Mouse (Mus musculus) heart, adult 2 months (tissue): ENCODE data around the gene Mettl16. TPM values are rescaled to one million over a fixed set of nuclear protein-coding genes. Genes with fewer than 3 reads are reported as not detected.

Experiments
- DNase-seq, 2 experiments: peaks; one replicate each; pipeline ENCODE4 v3.0.0; 2021
- H3K27ac ChIP-seq: fragments of 200-600 bp; 2 replicates; pipeline ENCODE4 v1.8.1; 2022
- H3K27me3 ChIP-seq: fragments of 200-500 bp; 2 replicates; pipeline ENCODE4 v1.6.1; 2012; ENCODE audit warnings: mild to moderate bottlenecking, low read length, inconsistent platforms, mixed read lengths; ENCODE audit not compliant: control insufficient read depth, insufficient read depth
- H3K36me3 ChIP-seq: fragments of 200-500 bp; 2 replicates; pipeline ENCODE4 v1.6.1; 2012; ENCODE audit warnings: low read length, inconsistent platforms; ENCODE audit not compliant: control insufficient read depth, insufficient read depth
- H3K4me1 ChIP-seq: fragments of 200-500 bp; 2 replicates; pipeline ENCODE4 v1.6.1; 2011; ENCODE audit warnings: low read length; ENCODE audit not compliant: control insufficient read depth, insufficient read depth
- H3K4me3 ChIP-seq: fragments of 200-600 bp; 2 replicates; pipeline ENCODE4 v1.8.1; 2022
- H3K79me2 ChIP-seq: fragments of 200-500 bp; replicated peaks from 2 replicates; pipeline ENCODE4 v1.6.1; 2012; ENCODE audit warnings: mild to moderate bottlenecking, inconsistent platforms, low read length, moderate library complexity, mixed read lengths; ENCODE audit not compliant: control insufficient read depth, insufficient read depth
- H3K9ac ChIP-seq: fragments of 200-500 bp; 2 replicates; pipeline ENCODE4 v1.6.1; 2012; ENCODE audit warnings: low read depth, mild to moderate bottlenecking, control low read depth, inconsistent platforms, low read length, mixed read lengths
- CTCF ChIP-seq: fragments of 200-600 bp; IDR thresholded peaks from 2 replicates; pipeline ENCODE4 v1.8.1; 2022; ENCODE audit warnings: antibody characterized with exemption, mild to moderate bottlenecking, moderate library complexity
- EP300 ChIP-seq: fragments of 200-500 bp; IDR thresholded peaks from 2 replicates; pipeline ENCODE4 v1.6.1; 2011; ENCODE audit warnings: low read depth, low read length, control low read depth; ENCODE audit not compliant: insufficient read depth
- POLR2A ChIP-seq: fragments of 200-500 bp; IDR thresholded peaks from 2 replicates; pipeline ENCODE4 v1.6.1; 2011; ENCODE audit warnings: mild to moderate bottlenecking, low read depth, low read length, control low read depth; ENCODE audit not compliant: insufficient read depth
- WGBS: fragments of 180-500 bp; shearing (Covaris S2); methylation state at CpG from one replicate; pipeline ENCODE4 v1.1.7; 2018; 5-methylcytosine and 5-hydroxymethylcytosine counted together
- intact Hi-C: fragments of 180-260 bp; cut with DNase I; formaldehyde crosslinking; loops from one replicate; pipeline ENCODE4 v1.15.1; 2025
- long read RNA-seq: library from polyadenylated mRNA; stranded (forward); transcript quantifications from one replicate; pipeline ENCODE4 v2.0.0, GENCODE M21; 2021
- polyA plus RNA-seq: library from polyadenylated mRNA; depleted of rRNA; stranded (reverse); fragments of >200 nt; gene quantifications from 2 replicates; pipeline ENCODE4 v1.2.3, GENCODE M21; 2012; rRNA removed
- total RNA-seq, 2 experiments: library from RNA; stranded (reverse); gene quantifications; 2 replicates each; pipeline ENCODE4 v1.2.3; 2021

Gene Mettl16
- total RNA-seq (10 to 100 TPM; 16.3 to 17.8 TPM), polyA plus RNA-seq (2.8 and 4.6 TPM in 2 replicates)
- long read RNA-seq, full-length matches to known transcripts: 11 of 15 reads
- long read RNA-seq, partial matches to known transcripts: 0 of 15 reads
- long read RNA-seq, other reads (novel, unspliced or antisense): 4 of 15 reads

GRCm38 (mm10) chr11:74770595-74771207 lies at the start of gene Mettl16:
Mettl16 (plus strand) TSS chr11:74770830.
- intact Hi-C loops: loop anchor here (2.0 kb wide), 1 partner anchor 46 kb away; the partner anchor contains the start of gene Pafah1b1
- no peaks in the 10 kb centered on the region for H3K27me3 ChIP-seq
- H3K4me1 ChIP-seq: peaks cover 4% of the 10 kb centered on the region
- H3K4me3 ChIP-seq: peak within 1 kb of the TSS; percentile 86
- TF ChIP-seq EP300: 0 out of 2 replicates have a peak, but pooled peaks have one; percentile 59
- TF ChIP-seq POLR2A: peak; percentile 88
- TF ChIP-seq CTCF: no peak
- H3K9ac ChIP-seq: peak within 1 kb of the TSS; percentile 65
- no peaks in the 10 kb centered on the region for H3K36me3 ChIP-seq
- DNase-seq: peak; percentile 89 to 93
- under 1% methylated on average over 43 of the region's 43 CpGs for WGBS
- H3K79me2 ChIP-seq: peaks cover 1% of the 10 kb centered on the region; the same call in 1 of the 2 replicates
- H3K27ac ChIP-seq: peak within 1 kb of the TSS; percentile 80

- Histone ChIP-seq H3K27ac (no peak overlapping the region), H3K4me3 (no peak overlapping the region), H3K27me3 (no peaks in the 10 kb centered on the region), H3K36me3 (peaks cover 30% of the 10 kb centered on the region), H3K4me1 (peaks cover 17% of the 10 kb centered on the region), H3K9ac (no peak overlapping the region), H3K79me2 (peaks cover 3% of the 10 kb centered on the region)
- TF ChIP-seq POLR2A (no peak), EP300 (no peak), CTCF (no peak)
- intact Hi-C loops: no loop called here
- 33% methylated on average over 2 of the region's 2 CpGs for WGBS
- no peak for DNase-seq
Measured at GRCm38 (mm10) chr11:74721141-74721540, 49.5 kb upstream of the Mettl16 start.

- H3K4me1 ChIP-seq: peaks cover 13% of the 10 kb centered on the region
- H3K4me3 ChIP-seq: peak overlapping the region; percentile 87
- no peaks in the 10 kb centered on the region for H3K27me3 ChIP-seq
- H3K27ac ChIP-seq: no peak overlapping the region
- H3K36me3 ChIP-seq: peaks cover 23% of the 10 kb centered on the region
- H3K79me2 ChIP-seq: peaks cover 3% of the 10 kb centered on the region
- TF ChIP-seq EP300: no peak
- no peak for TF ChIP-seq POLR2A
- no peak for TF ChIP-seq CTCF
- intact Hi-C loops: no loop called here
- no peak for DNase-seq
- WGBS: 10% methylated on average over 3 of the region's 3 CpGs
- H3K9ac ChIP-seq: no peak overlapping the region
Measured at GRCm38 (mm10) chr11:74721971-74722370, 48.7 kb upstream of the Mettl16 start.

GRCm38 (mm10) chr11:74723357-74724234 lies 47.0 kb upstream of the Mettl16 start:
- H3K4me3 ChIP-seq: peak overlapping the region; percentile 87
- H3K4me1 ChIP-seq: peaks cover 13% of the 10 kb centered on the region
- intact Hi-C loops: loop anchor here (2.0 kb wide), 3 partner anchors 47 to 107 kb away; partner anchors contain the start of genes Cluh, Mettl16 and Mnt
- peak overlapping the region; percentile 100 for H3K27ac ChIP-seq
- peaks cover 3% of the 10 kb centered on the region for H3K79me2 ChIP-seq
- under 1% methylated on average over 46 of the region's 75 CpGs for WGBS
- DNase-seq: peak; percentile 87 to 90
- TF ChIP-seq CTCF: no peak
- peak; percentile 39; the same call in 1 of the 2 replicates for TF ChIP-seq POLR2A
- H3K9ac ChIP-seq: peak overlapping the region; percentile 92
- peaks cover 20% of the 10 kb centered on the region for H3K36me3 ChIP-seq
- no peaks in the 10 kb centered on the region for H3K27me3 ChIP-seq

GRCm38 (mm10) chr11:74724235-74724791 lies 46.3 kb upstream of the Mettl16 start, which contains the start of gene Pafah1b1:
Pafah1b1 (minus strand) TSS chr11:74724670.
- peak; percentile 64 for TF ChIP-seq CTCF
- TF ChIP-seq EP300: peak; percentile 50; the same call in 1 of the 2 replicates
- peak; percentile 91 for TF ChIP-seq POLR2A
- Histone ChIP-seq H3K36me3 (peaks cover 16% of the 10 kb centered on the region), H3K27me3 (no peaks in the 10 kb centered on the region), H3K4me1 (peaks cover 13% of the 10 kb centered on the region), H3K79me2 (peaks cover 3% of the 10 kb centered on the region), H3K27ac (peak within 1 kb of the TSS; percentile 100), H3K4me3 (peak within 1 kb of the TSS; percentile 87), H3K9ac (peak within 1 kb of the TSS; percentile 92)
- under 1% methylated on average over 44 of the region's 56 CpGs for WGBS
- intact Hi-C loops: loop anchor here (2.0 kb wide), 3 partner anchors 46 to 106 kb away; partner anchors contain the start of genes Cluh, Mettl16 and Mnt
- DNase-seq: peak; percentile 97 to 99
